Mouse (Mus musculus) lung, postnatal 0 days (tissue): ENCODE measurements at regions not wholly inside any gene's neighbourhood (a gene's known extent, or its start where the extent isn't known, plus 50 kb on each side); places are given as distances from the start of the nearest gene placed in this dataset.

Experiments used
- ATAC-seq: fragments of 200-750 bp; cut with Nextera tagmentation; 2 replicates; pipeline ENCODE4 v1.8.0; 2017; ENCODE audit warnings: moderate library complexity
- DNase-seq: peaks from one replicate; pipeline ENCODE4 v3.0.0-alpha.2; 2016; ENCODE audit warnings: low spot score
- H3K27ac ChIP-seq: fragments of 300-500 bp; sonication (generic); 2 replicates; pipeline ENCODE4 v1.5.1; 2014; ENCODE audit warnings: antibody characterized with exemption, mild to moderate bottlenecking, low read length, mixed read lengths
- H3K27me3 ChIP-seq: fragments of 300-500 bp; sonication (generic); replicated peaks from 2 replicates; pipeline ENCODE4 v1.6.1; 2014; ENCODE audit warnings: low read length, mixed read lengths; ENCODE audit not compliant: insufficient read depth
- H3K36me3 ChIP-seq: fragments of 300-500 bp; sonication (generic); 2 replicates; pipeline ENCODE4 v1.6.1; 2014; ENCODE audit warnings: low read length, mixed read lengths; ENCODE audit not compliant: insufficient read depth
- H3K4me1 ChIP-seq: fragments of 300-500 bp; sonication (generic); 2 replicates; pipeline ENCODE4 v1.6.1; 2014; ENCODE audit warnings: antibody characterized with exemption, low read depth, low read length, mixed read lengths; ENCODE audit not compliant: insufficient read depth
- H3K4me2 ChIP-seq: fragments of 300-500 bp; sonication (generic); replicated peaks from 2 replicates; pipeline ENCODE4 v1.6.1; 2014; ENCODE audit warnings: low read depth, mild to moderate bottlenecking, low read length, moderate library complexity, mixed read lengths
- H3K4me3 ChIP-seq: fragments of 300-500 bp; sonication (generic); 2 replicates; pipeline ENCODE4 v1.5.1; 2014; ENCODE audit warnings: low read depth, low read length
- H3K9ac ChIP-seq: fragments of 300-500 bp; sonication (generic); replicated peaks from 2 replicates; pipeline ENCODE4 v1.6.1; 2014; ENCODE audit warnings: low read depth, mild to moderate bottlenecking
- H3K9me3 ChIP-seq: fragments of 300-500 bp; sonication (generic); 2 replicates; pipeline ENCODE4 v1.6.1; 2016; ENCODE audit warnings: low read length, mixed read lengths
- CTCF ChIP-seq: IDR thresholded peaks from 2 replicates; pipeline ENCODE4 v1.5.1; 2016; ENCODE audit warnings: antibody characterized with exemption, mild to moderate bottlenecking
- EP300 ChIP-seq: IDR thresholded peaks from 2 replicates; pipeline ENCODE4 v1.6.1; 2016; ENCODE audit warnings: antibody characterized with exemption, mild to moderate bottlenecking, control low read depth
- WGBS: fragments of 180-500 bp; shearing (Covaris S2); extraction: QIAGEN DNeasy Blood & Tissue Kit; methylation state at CpG from one replicate; pipeline ENCODE4 v1.1.7; 2014; 5-methylcytosine and 5-hydroxymethylcytosine counted together

- H3K4me3 ChIP-seq, result no peak overlapping the region
- no peaks in the 10 kb centered on the region for H3K9me3 ChIP-seq
- no peaks in the 10 kb centered on the region for H3K27me3 ChIP-seq
- TF ChIP-seq EP300 (no peak), CTCF (no peak)
- DNase-seq, result no peak
- H3K4me2 ChIP-seq, result no peak overlapping the region
- H3K27ac ChIP-seq, result no peak overlapping the region
- H3K9ac ChIP-seq, result no peak overlapping the region
- H3K36me3 ChIP-seq, result no peaks in the 10 kb centered on the region
- 66% methylated on average over 2 of the region's 2 CpGs for WGBS
- ATAC-seq, result no peak
- no peaks in the 10 kb centered on the region for H3K4me1 ChIP-seq
Measured at GRCm38 (mm10) chr16:77835767-77836166, 233.9 kb upstream of the Gm11146 start.

- Histone ChIP-seq H3K27ac (no peak overlapping the region), H3K36me3 (no peaks in the 10 kb centered on the region), H3K4me1 (no peaks in the 10 kb centered on the region), H3K4me2 (no peak overlapping the region), H3K4me3 (no peak overlapping the region), H3K9ac (no peak overlapping the region), H3K9me3 (no peaks in the 10 kb centered on the region), H3K27me3 (no peaks in the 10 kb centered on the region)
- no peak for TF ChIP-seq EP300
- no peak for TF ChIP-seq CTCF
- 55% methylated on average over 4 of the region's 4 CpGs for WGBS
- DNase-seq (peak; percentile 69), ATAC-seq (peak; percentile 68)
Measured at GRCm38 (mm10) chr16:77827322-77828117, 225.6 kb upstream of the Gm11146 start.

DNA sequence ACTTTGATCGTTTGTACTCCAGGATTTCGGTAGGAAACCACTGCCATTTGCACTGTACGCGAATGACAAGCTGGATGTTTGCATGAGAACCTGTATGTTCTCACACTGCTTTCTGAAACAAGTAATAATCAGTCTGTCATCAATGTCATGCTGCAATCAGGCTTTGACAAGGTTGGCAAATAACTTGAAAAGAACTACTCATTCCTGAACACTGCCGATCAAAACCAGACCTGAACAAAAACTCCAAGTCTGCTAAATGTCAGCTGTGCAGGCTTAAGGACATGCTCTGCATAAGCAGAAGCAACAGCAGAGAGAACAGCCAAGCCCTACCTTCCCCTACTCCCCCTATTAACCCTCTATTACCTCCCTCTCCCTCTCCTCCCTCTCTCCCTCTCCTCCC lies 197.8 kb upstream of the Gm11146 start:
- H3K27ac ChIP-seq, result no peak overlapping the region
- no peak overlapping the region for H3K4me3 ChIP-seq
- no peak for DNase-seq
- no peaks in the 10 kb centered on the region for H3K36me3 ChIP-seq
- TF ChIP-seq CTCF (no peak), EP300 (no peak)
- no peak overlapping the region for H3K4me2 ChIP-seq
- H3K4me1 ChIP-seq, result no peaks in the 10 kb centered on the region
- no peaks in the 10 kb centered on the region for H3K27me3 ChIP-seq
- 74% methylated on average over 5 of the region's 5 CpGs for WGBS
- H3K9ac ChIP-seq, result no peak overlapping the region
- H3K9me3 ChIP-seq, result no peaks in the 10 kb centered on the region
- no peak for ATAC-seq

DNA sequence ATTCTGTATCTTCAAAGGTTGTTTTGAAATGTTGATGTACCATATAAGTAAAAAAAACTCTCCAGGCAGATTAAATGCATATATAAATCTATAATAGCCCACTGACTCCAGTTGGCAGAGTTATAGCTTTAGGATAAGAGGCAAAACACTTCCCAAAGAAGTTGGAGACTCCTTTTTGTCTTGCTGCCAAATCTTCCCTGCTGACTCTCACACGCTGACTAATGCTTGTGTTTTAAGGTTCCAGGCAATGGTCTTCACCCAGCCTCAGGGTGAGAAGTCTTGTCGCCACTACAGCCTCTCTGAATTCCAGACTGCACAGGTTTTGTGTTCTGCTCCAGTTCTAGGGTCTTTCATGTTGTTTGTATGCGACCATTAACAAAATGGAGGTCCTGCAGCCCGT lies 195.0 kb upstream of the Gm11146 start:
- no peak overlapping the region for H3K4me3 ChIP-seq
- no peak for DNase-seq
- H3K36me3 ChIP-seq, result no peaks in the 10 kb centered on the region
- H3K4me2 ChIP-seq, result no peak overlapping the region
- TF ChIP-seq CTCF, result no peak
- TF ChIP-seq EP300, result no peak
- H3K4me1 ChIP-seq, result no peaks in the 10 kb centered on the region
- H3K27me3 ChIP-seq, result no peaks in the 10 kb centered on the region
- H3K9me3 ChIP-seq, result no peaks in the 10 kb centered on the region
- no peak overlapping the region for H3K9ac ChIP-seq
- 60% methylated on average over 4 of the region's 4 CpGs for WGBS
- ATAC-seq, result no peak
- no peak overlapping the region for H3K27ac ChIP-seq

DNA sequence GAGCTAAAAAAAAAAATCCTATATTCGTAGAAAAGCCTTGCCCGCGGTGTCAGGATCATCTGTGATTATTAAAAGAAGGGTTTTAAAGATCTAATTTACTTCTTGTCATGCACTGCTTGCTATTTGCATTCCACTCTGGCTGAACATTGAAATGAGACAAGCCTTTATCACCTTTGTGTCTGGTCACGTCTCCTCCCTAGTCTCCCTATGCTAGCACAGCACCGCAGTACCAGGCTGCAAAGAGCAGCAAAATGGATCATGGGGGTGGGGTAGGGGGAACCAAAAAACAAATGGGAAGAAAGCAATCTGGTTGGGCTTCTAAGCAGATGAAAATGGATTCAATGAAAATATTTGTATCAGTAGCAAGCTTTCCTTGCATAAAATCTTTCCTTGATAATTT lies 187.8 kb upstream of the Gm11146 start:
- no peak for DNase-seq
- H3K27me3 ChIP-seq, result no peaks in the 10 kb centered on the region
- no peak overlapping the region for H3K27ac ChIP-seq
- H3K9ac ChIP-seq, result no peak overlapping the region
- H3K9me3 ChIP-seq, result no peaks in the 10 kb centered on the region
- no peak for TF ChIP-seq EP300
- TF ChIP-seq CTCF, result no peak
- H3K36me3 ChIP-seq, result no peaks in the 10 kb centered on the region
- no peak for ATAC-seq
- no peak overlapping the region for H3K4me3 ChIP-seq
- WGBS, result 85% methylated on average over 5 of the region's 5 CpGs
- H3K4me1 ChIP-seq, result no peaks in the 10 kb centered on the region
- H3K4me2 ChIP-seq, result no peak overlapping the region

GRCm38 (mm10) chr16:77789206-77789605 lies 187.3 kb upstream of the Gm11146 start:
- no peak for ATAC-seq
- Histone ChIP-seq H3K4me2 (no peak overlapping the region), H3K36me3 (no peaks in the 10 kb centered on the region), H3K4me1 (no peaks in the 10 kb centered on the region), H3K9me3 (no peaks in the 10 kb centered on the region), H3K27me3 (no peaks in the 10 kb centered on the region), H3K27ac (no peak overlapping the region), H3K4me3 (no peak overlapping the region), H3K9ac (no peak overlapping the region)
- WGBS, result 81% methylated on average over 2 of the region's 2 CpGs
- no peak for DNase-seq
- TF ChIP-seq EP300, result no peak
- no peak for TF ChIP-seq CTCF

DNA sequence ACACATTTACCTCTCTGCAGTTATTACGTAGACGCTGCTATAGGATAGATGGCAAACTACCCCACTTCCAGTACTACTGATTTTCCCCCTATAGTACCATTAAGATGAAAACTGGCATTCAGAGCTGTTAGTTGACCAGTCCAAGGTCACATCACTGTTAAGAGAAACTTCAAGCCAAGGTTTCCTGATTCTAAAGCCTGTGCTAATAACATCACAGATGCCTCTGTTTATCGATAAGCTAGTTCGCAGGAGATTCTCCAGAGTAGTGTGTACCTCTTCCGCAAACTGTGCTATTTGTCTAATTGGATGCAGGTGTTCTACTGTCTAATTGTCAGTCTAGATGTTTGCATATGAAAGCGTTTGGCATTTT lies 186.9 kb upstream of the Gm11146 start:
- no peaks in the 10 kb centered on the region for H3K36me3 ChIP-seq
- no peaks in the 10 kb centered on the region for H3K9me3 ChIP-seq
- no peak overlapping the region for H3K4me3 ChIP-seq
- H3K4me2 ChIP-seq, result no peak overlapping the region
- no peak overlapping the region for H3K9ac ChIP-seq
- TF ChIP-seq CTCF (no peak), EP300 (no peak)
- H3K27me3 ChIP-seq, result no peaks in the 10 kb centered on the region
- H3K27ac ChIP-seq, result no peak overlapping the region
- 89% methylated on average over 6 of the region's 6 CpGs for WGBS
- DNase-seq (no peak), ATAC-seq (no peak)
- no peaks in the 10 kb centered on the region for H3K4me1 ChIP-seq
